Mouse (Mus musculus) kidney, adult 11 months (tissue): ENCODE results near the gene Slc38a7.
"Not testable (repeated sequence)": the region's sequence is repeated elsewhere in the genome, so short reads cannot be mapped to it uniquely, and the experiment has no call there.

Experiments used
- DNase-seq: peaks from one replicate; pipeline ENCODE4 v3.0.0; 2022

Gene Slc38a7

DNA sequence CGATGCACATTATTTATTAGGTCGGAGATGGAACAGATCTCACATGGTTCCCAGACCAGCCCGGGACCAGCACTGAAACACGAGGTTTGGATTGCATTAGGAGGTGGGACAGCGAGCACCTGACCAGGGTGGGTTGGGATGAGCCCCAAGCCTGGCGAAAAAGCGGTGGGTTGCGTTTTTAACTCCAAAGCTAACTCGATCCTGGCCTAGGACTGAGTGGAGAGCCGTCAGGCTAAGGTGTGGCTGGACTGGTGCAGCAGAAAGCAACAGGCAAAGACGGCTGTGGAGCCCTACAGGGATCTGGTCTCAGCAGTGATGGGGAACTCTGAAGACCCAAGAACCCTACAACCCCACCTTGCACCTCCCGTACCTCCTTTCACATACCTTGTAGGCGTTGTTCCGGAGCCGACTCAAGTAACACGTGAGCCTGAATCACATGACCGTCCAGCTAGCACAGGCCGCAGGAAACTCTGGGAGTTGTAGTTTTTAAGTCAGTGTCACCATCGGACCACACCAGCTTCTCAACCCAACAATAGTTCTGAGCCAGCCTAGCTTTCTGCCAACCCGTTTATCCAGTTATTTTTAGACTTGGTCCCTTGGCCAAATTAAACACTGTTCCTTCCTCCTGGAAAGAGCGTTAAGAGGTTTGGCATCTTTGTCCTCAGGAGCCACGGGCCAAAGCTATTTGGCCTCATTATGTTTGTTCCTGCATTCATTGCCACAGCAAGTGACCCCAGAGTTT lies at the start of gene Slc38a7:
Gene Slc38a7 (minus strand): TSS at position 438 of the 742 bp plus-strand sequence.
- peak; percentile 91 for DNase-seq

DNA sequence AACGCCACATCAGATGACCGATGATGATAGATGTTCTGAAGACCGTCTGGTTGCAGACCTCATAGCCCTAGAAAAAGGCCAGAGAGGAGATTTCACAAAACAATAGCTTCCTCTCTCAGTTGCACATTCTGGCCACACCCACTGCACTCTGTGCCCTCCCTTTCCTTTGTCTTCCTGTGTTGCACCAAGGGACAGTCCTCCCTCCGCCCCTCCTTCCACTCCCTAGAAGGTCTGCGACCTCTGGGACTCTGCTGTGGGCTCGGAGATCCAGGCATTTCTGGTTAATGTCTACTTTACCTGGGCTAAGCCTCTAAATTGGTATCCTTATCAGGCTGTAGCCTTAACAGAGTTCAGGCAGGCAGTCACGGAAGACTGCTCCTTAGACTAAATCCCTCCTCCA lies 48.5 kb upstream of the Slc38a7 start:
- DNase-seq: no peak

DNA sequence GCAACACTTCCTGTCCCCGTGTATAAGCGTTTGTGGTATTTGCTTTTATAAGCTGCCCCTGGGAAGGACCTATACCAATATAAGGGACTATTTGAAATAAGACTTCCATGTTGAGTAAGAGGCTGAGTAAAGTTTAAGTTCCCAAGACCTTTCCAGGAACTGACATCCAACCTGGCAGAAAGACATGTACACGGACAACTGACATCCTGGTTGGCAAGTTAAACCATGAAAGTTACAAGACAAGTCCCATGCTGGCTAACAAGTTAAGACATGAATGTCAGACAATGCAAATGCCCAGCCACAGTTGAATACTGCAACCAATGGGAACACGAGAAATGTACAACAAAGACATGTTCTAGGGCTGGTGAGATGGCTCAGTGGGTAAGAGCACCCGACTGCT lies 40.4 kb upstream of the Slc38a7 start:
- no peak for DNase-seq

DNA sequence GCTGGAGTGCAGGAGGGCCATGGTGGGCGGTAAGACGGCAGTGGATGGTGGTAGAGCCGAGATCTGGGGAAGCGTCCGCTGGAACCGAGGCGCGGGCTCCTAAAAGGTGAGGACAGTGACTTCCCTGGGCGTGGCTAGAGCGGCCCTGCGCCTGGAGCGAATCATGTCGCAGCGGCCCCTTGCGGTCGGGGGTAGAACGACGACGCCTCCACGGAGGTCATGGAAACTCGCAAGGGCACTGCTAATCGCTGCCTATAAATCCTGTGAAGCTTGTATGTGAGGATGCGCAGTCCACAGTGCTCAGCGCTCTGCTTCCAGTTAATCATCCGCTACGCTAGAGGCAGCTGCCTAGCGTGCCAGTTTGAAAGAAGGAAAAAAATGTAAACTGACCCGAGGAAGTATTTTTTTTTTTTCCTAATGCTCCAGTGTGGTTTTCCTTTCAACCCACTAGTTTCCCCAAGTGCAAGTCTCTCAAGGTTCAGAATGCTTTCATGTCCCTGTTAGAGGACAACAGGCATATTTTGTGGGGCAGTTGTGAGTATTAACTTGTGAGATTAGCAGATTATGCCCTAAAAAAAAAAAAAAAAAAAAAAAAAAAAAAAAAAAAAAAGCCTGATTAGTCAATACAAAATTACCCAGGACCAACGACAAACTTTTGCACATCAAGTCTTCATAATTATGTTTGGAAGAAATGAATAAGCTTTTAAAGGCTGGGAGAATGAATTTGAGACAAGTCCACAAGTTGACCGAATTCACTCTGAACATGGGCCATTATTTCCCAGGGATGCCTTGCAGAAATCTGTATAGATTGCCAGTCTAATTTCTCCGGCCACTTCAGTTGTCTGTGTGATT lies 35.2 kb upstream of the Slc38a7 start, which contains the start of gene Got2:
Gene Got2 (minus strand): TSS at position 263 of the 852 bp plus-strand sequence.
- peak; percentile 88 for DNase-seq

DNA sequence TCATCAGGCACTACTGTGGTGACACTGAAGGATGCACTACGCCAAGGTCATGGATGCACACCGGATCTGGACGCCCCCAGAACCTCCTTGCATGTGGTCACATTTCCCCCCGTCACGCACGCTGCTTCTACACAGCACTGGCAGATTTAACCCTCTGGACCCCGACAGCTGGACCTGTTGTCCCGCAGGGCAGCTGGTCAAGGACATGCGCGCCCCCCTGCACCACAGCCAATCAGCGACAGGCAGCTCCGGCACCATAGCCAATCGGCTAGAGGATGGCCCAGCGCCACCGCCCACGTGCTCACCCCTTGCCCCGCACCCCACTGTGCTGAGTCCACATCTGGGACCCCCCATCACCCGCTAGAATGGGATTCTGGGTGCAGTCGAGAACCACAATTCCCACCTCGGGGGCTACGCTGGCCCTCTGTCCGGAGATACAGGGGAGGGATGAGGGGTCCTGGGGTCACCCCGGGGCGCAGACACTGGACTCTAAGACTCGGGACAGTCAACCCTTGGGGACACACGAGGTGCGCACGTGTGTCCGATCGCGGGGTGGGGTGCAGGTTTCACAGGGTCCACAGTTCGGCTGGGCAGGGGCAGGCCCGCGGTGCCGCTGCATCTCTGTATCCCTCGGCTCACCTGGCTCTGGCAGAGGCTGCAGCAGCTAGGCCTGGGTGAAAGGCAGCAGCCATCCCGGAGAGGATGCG lies 34.4 kb upstream of the Slc38a7 start:
- peak; percentile 91 for DNase-seq

DNA sequence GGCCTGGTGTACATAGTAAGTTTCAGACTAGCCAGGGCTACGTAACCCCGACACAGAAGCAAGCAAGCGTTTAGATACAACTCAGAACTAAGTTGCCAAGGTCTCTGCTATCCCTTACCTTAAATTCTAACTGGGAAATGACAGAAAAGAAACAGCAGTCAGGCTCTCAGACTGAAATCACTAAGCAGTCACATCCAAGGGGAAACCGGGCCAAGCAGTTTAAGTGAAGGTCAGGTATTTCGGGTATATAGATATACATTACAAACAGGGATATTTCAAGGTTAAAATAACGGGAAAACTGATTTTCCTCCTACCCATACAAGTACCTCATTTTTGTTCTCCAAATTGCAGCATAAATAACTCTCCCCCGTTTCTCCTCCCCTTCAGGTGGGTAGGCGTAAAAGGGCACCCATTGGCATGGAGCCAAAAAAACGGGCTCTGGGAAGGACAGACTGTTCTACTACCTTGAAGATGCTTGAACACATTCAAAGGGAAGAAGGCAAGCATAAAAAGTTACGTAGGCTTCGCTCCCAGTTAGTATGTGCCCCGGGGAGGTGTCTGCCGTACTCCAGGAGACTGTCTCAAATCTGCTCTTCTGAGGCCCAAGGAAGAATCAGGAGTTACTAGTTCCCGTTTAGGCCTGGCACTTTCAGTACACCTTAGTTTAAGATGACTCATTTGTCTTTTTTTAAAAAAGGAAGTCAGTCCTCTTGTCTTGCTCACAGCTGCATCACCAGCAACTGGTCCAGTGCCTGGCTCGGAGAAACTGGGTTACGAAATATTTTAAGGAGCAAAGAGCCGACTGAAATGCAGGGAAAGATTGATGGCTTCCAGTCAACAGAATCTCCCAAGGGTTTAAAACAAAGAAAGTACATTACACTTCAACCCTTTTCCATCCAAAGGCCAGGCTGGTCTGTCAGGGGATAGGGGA lies 33.6 kb upstream of the Slc38a7 start:
- DNase-seq: peak; percentile 50

DNA sequence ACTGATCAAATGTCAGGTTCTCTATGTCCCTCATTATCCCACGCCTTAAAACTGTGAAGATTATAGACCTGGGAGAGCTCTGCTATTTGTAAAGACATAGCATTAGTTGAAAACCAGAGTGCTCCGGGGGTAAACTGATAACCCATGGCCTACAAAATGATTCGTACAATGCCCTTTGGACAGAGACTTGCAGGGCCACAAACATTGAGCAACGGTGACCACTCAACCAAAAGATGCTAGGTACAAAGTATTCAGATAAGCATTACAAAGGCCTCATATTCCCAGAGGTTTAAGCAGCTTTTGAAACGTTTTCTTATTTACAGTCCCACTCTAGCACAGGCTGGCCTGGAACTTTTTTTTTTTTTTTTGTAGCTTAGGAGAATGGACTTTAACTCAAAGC lies 32.6 kb upstream of the Slc38a7 start:
- peak; percentile 30 for DNase-seq

DNA sequence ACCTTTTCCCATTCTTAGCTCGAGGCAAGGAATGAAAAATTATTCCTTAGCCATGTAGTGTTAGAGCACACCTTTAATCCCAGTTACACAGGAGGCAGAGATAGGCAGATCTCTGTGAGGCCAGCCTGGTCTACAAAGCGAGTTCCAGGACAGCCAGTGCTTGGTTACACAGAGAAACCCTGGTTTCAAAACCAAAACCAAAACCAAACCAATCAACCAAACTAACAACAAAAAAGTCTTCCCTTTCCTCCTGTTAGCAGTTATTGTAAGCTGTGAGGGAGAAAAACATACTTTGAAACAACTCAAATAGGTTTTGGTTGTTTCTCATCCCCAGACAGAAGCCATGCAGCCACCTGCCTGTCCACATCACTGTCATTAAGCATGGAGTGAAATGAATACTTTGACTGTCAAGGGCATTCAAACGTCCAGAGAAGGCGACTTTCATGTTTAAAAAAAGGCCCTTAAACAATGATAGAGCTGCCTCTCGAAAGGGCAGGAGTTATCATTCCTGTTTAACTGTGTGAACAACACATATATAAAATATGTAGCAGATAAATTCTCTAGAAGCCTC lies 32.0 kb upstream of the Slc38a7 start:
- DNase-seq: no peak

DNA sequence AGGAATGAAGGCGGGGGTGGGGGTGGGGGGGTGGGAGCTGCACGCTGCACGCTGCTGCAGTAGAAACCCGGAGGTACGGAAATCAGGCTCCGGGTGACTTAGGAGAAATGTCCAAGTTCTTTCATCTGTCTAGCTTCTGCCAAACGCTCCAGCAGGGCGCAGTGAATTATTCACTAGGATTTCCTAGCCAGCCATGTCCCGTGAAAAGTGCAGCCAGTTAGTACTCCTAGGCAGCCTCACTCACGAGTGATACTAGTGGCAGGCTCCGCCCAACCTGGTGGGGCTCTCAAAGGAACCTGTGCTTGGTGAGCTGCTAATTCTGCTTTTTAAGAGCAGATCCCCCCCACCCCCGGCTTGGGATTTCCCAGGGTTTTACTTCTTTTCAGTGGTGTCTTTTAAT lies 31.2 kb upstream of the Slc38a7 start:
- DNase-seq: peak; percentile 72

DNA sequence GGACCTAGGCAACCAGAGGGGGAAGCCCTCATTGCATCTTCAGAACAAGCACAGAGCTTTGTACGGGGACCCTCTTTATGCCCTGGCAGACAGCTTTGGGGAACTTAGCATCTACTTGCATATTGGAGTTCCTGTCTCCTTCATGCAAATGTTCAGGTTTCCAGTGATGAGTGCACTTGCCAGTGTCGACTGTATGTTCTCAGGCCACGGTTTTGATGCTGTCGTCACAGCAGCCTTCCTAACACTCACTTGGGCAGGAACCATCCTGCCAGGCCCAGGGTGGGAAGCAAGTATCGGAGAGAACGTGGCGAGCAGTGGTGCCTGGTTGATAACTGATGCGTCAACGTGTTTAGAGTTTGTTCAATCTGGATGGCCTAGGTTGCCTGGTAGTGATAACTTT lies 28.9 kb upstream of the Slc38a7 start:
- no peak for DNase-seq

DNA sequence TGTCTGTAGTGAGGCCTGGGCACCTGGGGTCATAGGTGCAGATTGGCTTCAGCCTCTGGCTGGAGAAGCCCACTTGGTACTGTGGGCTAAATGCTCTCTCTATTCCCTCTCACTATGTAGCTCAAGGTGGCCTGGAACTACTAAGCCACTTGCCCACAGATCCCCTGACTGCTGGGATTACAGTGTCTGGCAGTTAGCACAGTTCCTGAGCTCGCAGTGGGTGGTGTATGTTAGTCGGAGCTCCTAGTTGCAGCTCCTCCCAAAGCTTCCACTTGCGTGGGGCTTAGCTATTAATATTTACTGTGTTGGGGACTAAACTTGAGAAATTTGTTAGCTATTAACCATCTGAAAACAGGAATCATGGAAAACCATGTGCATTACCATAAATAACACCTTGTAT lies 28.2 kb upstream of the Slc38a7 start:
- peak; percentile 19 for DNase-seq

DNA sequence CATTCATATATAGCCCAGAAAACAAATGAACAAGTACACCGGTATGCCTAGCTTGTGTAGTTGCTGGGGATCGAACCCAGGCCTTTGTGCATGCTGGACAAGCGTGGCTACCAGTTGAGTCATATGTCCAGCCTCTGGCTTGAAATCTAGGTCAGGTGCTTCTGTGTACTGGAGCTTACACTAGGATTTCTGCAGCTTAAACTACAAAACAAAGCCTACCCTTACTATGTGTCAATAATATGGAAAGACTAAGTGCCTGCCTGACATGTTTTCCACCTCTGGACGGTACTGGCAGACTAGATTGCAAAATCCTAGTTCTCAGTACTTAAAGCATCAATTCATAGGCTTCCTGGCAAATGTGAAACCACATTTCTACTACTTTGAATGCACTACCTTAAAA lies 26.5 kb upstream of the Slc38a7 start:
- no peak for DNase-seq

DNA sequence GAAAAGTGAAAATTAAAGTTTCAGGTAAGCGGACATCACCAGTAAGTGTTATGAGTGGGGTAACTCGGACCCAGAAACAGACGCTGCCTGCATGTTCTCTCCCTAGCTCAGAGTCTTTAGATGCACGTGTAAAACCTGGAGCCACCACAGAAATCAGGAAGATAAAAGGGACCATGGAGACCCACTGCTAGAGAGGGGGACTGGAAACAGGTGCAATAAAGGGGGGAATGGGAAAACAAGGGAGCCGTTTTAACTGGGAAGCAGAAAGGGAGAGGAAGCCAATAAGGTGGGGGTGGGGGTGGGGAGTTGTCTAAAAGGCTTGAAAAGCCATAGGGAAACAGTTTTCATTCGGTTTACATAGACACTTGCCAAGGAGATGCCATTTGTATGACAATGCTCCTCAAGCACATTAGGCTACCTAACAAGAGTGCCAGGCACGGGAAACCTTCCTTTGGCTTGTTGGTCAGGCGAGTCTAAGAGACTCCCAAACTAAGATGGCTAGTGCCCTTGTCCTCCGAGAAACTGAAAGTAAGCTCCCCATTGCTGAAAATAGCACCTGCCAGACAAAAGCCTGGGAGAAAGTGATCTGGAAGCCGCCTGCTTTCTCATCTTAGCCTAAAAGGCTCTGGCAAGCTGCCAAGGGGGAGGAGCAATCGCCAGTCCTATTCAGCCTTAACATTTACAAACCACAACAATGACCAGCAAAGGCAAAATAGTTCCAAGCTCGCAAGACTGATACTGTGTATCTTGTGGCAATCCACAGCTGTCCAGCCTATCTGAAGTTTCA lies 25.0 kb upstream of the Slc38a7 start:
- peak; percentile 29 for DNase-seq

DNA sequence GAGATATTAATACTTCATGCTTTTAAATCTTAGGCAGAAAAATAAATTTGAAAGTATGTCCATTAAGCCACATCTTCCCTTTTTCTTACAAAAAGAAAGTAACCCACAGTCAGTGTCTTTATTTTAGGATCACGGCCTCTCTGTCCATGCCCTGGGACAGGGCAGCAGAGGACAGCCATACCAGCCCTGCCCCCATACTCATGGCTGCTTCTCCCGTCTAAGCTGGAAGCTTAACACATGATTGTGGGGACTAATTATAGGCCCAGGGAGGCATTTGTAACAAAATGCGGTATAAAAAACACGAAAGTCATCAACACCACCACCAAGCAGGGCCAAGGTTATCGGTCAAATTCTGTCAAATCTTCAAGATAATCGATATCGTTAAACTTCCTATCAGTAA lies 21.9 kb upstream of the Slc38a7 start:
- DNase-seq: no peak

DNA sequence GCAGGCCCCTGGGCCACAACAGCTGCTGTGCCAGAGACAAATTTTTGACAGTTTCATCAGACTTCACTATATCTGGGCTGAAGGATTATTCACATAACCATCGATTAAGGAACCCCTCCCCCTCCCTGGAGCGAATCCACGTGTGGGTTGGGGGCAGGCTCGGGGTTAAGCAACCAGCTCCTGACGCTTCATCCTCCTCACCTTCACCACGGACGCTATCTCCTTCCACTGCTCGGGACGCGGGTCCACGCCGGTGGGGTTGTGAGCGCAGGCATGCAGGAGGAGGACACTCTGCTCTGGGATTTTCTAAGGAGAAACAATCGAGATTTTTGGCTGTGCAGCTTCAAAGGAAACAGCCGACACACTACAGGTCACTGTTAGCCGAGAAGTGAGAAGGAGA lies 18.4 kb upstream of the Slc38a7 start:
- DNase-seq: no peak

DNA sequence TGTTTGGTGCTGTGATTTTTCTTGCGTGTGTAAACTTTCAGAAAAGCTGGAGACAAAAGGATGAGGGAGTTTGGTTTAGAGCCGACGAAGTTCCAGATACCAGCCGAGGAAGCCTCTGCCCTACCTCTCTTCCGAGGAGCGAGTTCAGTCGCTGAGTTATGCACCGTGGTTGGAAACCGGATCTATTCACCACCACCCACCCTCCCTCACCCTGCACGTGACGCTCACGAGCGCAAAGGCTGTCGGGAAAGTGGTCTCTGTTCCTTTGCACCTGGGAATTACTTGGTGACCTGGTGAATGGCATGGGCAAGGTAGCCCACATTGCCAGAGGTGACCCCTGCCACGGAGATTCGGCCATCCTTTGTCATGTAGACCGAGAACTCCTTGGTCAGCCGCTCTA lies 11.5 kb upstream of the Slc38a7 start:
- DNase-seq: not testable (repeated sequence)

DNA sequence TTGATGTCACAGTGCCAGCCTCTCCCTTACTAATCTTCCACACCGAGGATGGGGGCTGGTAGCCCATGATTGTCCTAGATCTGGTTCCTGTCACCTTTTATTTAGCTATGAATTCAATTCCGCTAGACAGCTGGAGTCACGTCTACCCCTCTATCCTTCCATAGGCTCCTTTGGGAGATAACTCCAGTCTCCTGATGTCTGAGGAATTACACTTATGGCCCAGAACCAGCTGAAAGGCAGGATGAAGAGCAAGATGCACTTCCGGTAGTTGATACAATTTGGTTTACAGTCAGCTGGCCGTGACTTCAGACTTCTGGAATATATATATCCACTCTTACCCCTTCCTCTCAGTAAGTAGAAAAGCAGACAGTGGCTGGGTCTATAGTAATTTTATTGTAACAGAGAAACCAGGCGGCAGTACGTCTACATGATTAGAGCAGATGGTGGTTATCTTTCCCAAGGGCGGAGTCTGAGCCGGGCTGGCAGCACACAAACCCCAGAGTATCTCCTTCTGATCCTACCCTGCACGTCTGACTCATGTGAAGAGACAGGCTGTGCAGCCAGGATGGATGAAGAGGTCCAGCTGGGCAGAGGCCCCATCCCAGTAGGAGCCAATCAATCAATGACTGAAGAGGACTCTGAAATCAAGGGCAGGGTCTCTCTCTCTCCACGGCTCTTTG lies 10.6 kb upstream of the Slc38a7 start:
- not testable (repeated sequence) for DNase-seq

DNA sequence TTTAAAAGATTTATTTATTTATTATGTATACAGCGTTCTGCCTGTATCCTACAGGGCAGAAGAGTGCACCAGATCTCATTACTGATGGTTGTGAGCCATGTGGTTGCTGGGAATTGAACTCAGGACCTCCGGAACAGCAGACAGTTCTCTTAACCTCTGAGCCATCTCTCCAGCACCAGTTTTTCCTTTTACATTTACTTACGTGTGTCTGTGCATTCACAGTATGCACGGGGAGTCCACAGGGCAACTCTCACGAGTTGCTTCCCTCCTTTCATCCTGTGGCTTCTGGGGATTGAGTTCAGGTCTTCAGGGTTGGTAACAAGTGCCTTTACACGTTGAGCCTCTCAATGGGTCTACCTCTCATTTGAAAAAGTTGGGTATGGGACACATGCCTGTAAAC lies 835 bp upstream of the Slc38a7 start:
- DNase-seq: no peak

DNA sequence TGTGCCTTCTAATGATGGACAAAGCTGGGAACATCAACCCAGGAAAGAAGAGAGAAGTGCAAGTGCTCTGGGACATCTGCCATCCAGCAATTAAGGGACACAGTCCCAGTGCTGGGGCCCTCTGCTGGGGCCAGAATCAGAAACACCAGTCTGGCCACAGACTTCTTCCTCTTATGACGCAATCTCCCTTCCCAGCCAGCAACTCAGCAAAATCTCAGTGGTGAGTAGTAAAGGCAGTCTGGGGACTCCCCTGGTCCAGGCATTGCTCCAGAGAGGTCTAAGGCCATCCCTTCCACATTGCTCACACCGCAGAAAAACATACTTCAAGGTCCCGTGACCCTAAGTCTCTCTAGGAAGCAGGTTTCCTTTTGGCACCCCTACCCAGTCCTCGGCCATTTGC lies 1.0 kb downstream of the Slc38a7 start:
- DNase-seq: peak; percentile 64

DNA sequence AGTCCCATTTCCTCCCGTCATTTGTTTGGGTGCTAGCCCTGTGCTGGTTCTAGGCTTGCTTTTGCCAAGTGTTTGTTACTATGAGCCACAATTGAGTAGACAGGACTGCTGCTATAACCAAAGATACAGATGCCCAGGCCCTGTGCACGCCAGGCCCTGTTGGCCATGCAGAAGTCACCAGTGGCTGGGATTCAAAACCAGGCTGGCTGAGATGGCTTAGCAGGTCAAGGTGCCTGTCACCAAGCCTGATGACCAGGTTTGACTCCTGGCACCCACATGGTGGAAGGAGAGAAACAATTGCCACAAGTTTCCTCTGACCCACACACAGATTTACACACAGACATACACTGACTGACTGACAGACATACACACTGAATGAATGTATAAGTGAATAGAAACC lies 3.0 kb downstream of the Slc38a7 start:
- DNase-seq: no peak
